Mouse (Mus musculus) small intestine, adult 2 months (tissue): ENCODE results near the gene Cox4i1. TPM values are rescaled to one million over a fixed set of nuclear protein-coding genes. Genes with fewer than 3 reads are reported as not detected.

Experiments
- H3K27ac ChIP-seq: fragments of 200-500 bp; 2 replicates; pipeline ENCODE4 v1.5.1; 2012; ENCODE audit warnings: low read depth, low read length, control low read depth, inconsistent platforms; ENCODE audit not compliant: insufficient read depth
- H3K27me3 ChIP-seq: fragments of 200-500 bp; 2 replicates; pipeline ENCODE4 v1.6.1; 2012; ENCODE audit warnings: mild to moderate bottlenecking, moderate library complexity, low read length, inconsistent platforms; ENCODE audit not compliant: control insufficient read depth, insufficient read depth
- H3K36me3 ChIP-seq: fragments of 200-500 bp; 2 replicates; pipeline ENCODE4 v1.6.1; 2012; ENCODE audit warnings: mild to moderate bottlenecking, low read length, control low read depth, inconsistent platforms; ENCODE audit not compliant: control insufficient read depth, insufficient read depth
- H3K4me1 ChIP-seq: fragments of 200-500 bp; 2 replicates; pipeline ENCODE4 v1.6.1; 2012; ENCODE audit warnings: low read length, inconsistent platforms, mixed read lengths; ENCODE audit not compliant: control insufficient read depth, insufficient read depth, insufficient read length
- H3K4me3 ChIP-seq: fragments of 200-500 bp; 2 replicates; pipeline ENCODE4 v1.5.1; 2012; ENCODE audit warnings: low read depth, mild to moderate bottlenecking, control low read depth, inconsistent platforms, low read length, moderate library complexity
- CTCF ChIP-seq: fragments of 200-500 bp; IDR thresholded peaks from 2 replicates; pipeline ENCODE4 v1.5.1; 2012; ENCODE audit warnings: low read depth, mild to moderate bottlenecking, control low read depth, inconsistent platforms, low read length, moderate library complexity, mixed read lengths; ENCODE audit not compliant: insufficient replicate concordance, insufficient read length; ENCODE audit errors: extremely low read depth
- POLR2A ChIP-seq: fragments of 200-500 bp; IDR thresholded peaks from 2 replicates; pipeline ENCODE4 v1.6.1; 2012; ENCODE audit warnings: low read depth, mild to moderate bottlenecking, control low read depth, inconsistent platforms, low read length, moderate library complexity
- WGBS: fragments of 180-500 bp; shearing (Covaris S2); methylation state at CpG from one replicate; pipeline ENCODE4 v1.1.7; 2018; 5-methylcytosine and 5-hydroxymethylcytosine counted together
- polyA plus RNA-seq: library from polyadenylated mRNA; depleted of rRNA; stranded (reverse); fragments of >200 nt; gene quantifications from 2 replicates; pipeline ENCODE4 v1.2.3, GENCODE M21; 2012; rRNA removed

Cox4i1 gene
- polyA plus RNA-seq, 1 experiment = 1,064 TPM

- H3K36me3 ChIP-seq = no peaks in the 10 kb centered on the region
- no peak overlapping the region for H3K4me3 ChIP-seq
- no peaks in the 10 kb centered on the region for H3K27me3 ChIP-seq
- TF ChIP-seq POLR2A (no peak), CTCF (no peak)
- no peak overlapping the region for H3K27ac ChIP-seq
- WGBS = 75% methylated on average over 9 of the region's 9 CpGs
- H3K4me1 ChIP-seq = peaks cover 19% of the 10 kb centered on the region
Observed at GRCm38 (mm10) chr8:120704203-120704602, 36.2 kb downstream of the Cox4i1 start.

- H3K4me3 ChIP-seq = no peak overlapping the region
- H3K27me3 ChIP-seq = no peaks in the 10 kb centered on the region
- H3K27ac ChIP-seq = no peak overlapping the region
- 91% methylated on average over 15 of the region's 15 CpGs for WGBS
- TF ChIP-seq CTCF (no peak), POLR2A (no peak)
- no peaks in the 10 kb centered on the region for H3K36me3 ChIP-seq
- peaks cover 19% of the 10 kb centered on the region for H3K4me1 ChIP-seq
Observed at GRCm38 (mm10) chr8:120705163-120705562, 37.1 kb downstream of the Cox4i1 start.

GRCm38 (mm10) chr8:120706193-120706592 is 38.2 kb downstream of the Cox4i1 start:
- no peak for TF ChIP-seq POLR2A
- no peak for TF ChIP-seq CTCF
- 92% methylated on average over 3 of the region's 3 CpGs for WGBS
- Histone ChIP-seq H3K4me1 (peaks cover 17% of the 10 kb centered on the region), H3K27me3 (no peaks in the 10 kb centered on the region), H3K4me3 (no peak overlapping the region), H3K27ac (no peak overlapping the region), H3K36me3 (no peaks in the 10 kb centered on the region)

- Histone ChIP-seq H3K4me3 (no peak overlapping the region), H3K4me1 (peaks cover 2% of the 10 kb centered on the region; the same call in 1 of the 2 replicates), H3K27ac (no peak overlapping the region), H3K36me3 (no peaks in the 10 kb centered on the region), H3K27me3 (no peaks in the 10 kb centered on the region)
- TF ChIP-seq POLR2A (no peak), CTCF (no peak)
- 75% methylated on average over 10 of the region's 10 CpGs for WGBS
Observed at GRCm38 (mm10) chr8:120709176-120709575, 41.2 kb downstream of the Cox4i1 start.

- Histone ChIP-seq H3K4me1 (peaks cover 11% of the 10 kb centered on the region), H3K27ac (peak overlapping the region; percentile 21; the same call in 1 of the 2 replicates), H3K4me3 (no peak overlapping the region), H3K27me3 (no peaks in the 10 kb centered on the region), H3K36me3 (no peaks in the 10 kb centered on the region)
- WGBS = 63% methylated on average over 6 of the region's 6 CpGs
- TF ChIP-seq CTCF = no peak
- no peak for TF ChIP-seq POLR2A
Observed at GRCm38 (mm10) chr8:120715200-120715599, 47.2 kb downstream of the Cox4i1 start.

GRCm38 (mm10) chr8:120715996-120716680 is 48.1 kb downstream of the Cox4i1 start:
- H3K27ac ChIP-seq = 0 out of 2 replicates have a peak overlapping the region, but pooled peaks have one; percentile 17
- WGBS = 78% methylated on average over 15 of the region's 15 CpGs
- no peaks in the 10 kb centered on the region for H3K27me3 ChIP-seq
- H3K4me1 ChIP-seq = peaks cover 11% of the 10 kb centered on the region
- no peaks in the 10 kb centered on the region for H3K36me3 ChIP-seq
- H3K4me3 ChIP-seq = no peak overlapping the region
- TF ChIP-seq CTCF (no peak), POLR2A (no peak)

- TF ChIP-seq CTCF (no peak), POLR2A (no peak)
- Histone ChIP-seq H3K4me3 (no peak overlapping the region), H3K27ac (no peak overlapping the region), H3K36me3 (no peaks in the 10 kb centered on the region), H3K4me1 (peaks cover 11% of the 10 kb centered on the region), H3K27me3 (no peaks in the 10 kb centered on the region)
- WGBS = 77% methylated on average over 19 of the region's 19 CpGs
Observed at GRCm38 (mm10) chr8:120719586-120720236, 51.7 kb downstream of the Cox4i1 start.

GRCm38 (mm10) chr8:120723025-120723424 is 55.0 kb downstream of the Cox4i1 start:
- no peaks in the 10 kb centered on the region for H3K36me3 ChIP-seq
- no peaks in the 10 kb centered on the region for H3K27me3 ChIP-seq
- no peak overlapping the region for H3K4me3 ChIP-seq
- 80% methylated on average over 6 of the region's 6 CpGs for WGBS
- H3K27ac ChIP-seq = no peak overlapping the region
- peak; percentile 64; the same call in 1 of the 2 replicates for TF ChIP-seq CTCF
- no peak for TF ChIP-seq POLR2A
- H3K4me1 ChIP-seq = peaks cover 23% of the 10 kb centered on the region

Other genes starting within 250 kb of the Cox4i1 start
- 12.6 and 22.5 TPM in 2 replicates for gene Gins2, start 78.9 kb upstream of the Cox4i1 start, polyA plus RNA-seq
- 1.6 and 3.6 TPM in 2 replicates for gene 1190005I06Rik, start 20.6 kb upstream of the Cox4i1 start, polyA plus RNA-seq
- 11.4 TPM in 1 of 2 replicates, not detected in the other for gene Gm27021, start 143 bp upstream of the Cox4i1 start, polyA plus RNA-seq
- 65.0 and 109 TPM in 2 replicates for gene Emc8, start 351 bp downstream of the Cox4i1 start, polyA plus RNA-seq
- 48.7 and 124 TPM in 2 replicates for gene Irf8, start 68.1 kb downstream of the Cox4i1 start, polyA plus RNA-seq